Mouse (Mus musculus) skeletal muscle tissue, adult 2 months (tissue): ENCODE measurements around the gene S1pr1.

Experiments used
- DNase-seq: peaks from one replicate; pipeline ENCODE4 v3.0.0-alpha.2; 2012; ENCODE audit warnings: low read depth, low spot score

Gene S1pr1

DNA sequence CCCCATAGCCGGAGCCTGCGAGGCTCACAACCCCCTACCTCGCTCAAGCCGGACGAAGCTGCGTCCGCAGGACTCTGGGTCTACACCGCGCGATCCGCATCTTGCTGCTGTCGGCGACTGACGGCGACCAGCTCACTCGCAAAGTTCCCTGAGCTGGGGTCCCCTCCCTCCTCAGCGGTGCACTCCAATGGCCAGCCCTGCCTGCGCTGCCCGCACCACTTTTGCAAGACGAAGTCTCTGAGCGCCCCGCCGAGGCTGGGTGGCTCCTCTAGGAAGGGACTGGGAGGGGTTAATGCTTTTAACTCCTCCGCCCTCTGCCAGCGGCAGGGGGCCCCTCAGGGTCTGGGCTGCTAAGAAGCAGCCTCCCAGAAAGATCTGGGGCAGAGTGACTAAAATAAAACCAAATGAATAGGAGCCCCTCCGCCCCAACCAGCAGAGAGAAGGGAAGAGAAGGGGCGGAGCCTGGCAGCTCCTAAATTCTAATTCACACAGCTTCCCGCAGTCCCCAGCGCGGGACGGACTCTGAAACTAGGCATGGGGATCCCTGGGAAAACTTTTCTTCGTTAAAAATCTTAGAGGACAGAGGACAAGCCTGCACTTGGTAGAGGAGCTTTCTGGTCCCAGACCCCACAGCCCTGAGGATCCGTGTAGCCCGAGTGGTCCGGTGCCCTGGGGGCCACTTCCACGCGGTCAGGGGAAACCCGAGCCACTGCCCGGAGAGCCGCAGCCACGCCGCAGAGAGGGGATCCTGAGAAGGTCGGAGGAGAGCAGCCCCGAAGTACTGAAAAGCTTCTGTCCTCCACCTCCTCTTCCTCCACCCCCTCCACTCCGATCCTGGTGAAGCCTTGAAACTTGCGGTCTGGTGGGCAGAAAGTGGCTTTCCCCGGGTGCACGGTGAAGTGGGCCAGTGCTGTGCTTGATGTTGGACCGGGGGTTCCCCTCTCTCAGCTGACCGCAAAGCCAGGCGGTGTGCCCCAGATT, at the start of gene S1pr1:
Gene S1pr1, minus strand, starts transcription at position 402 of the 981 bp plus-strand sequence.
- DNase-seq, result peak; percentile 71

DNA sequence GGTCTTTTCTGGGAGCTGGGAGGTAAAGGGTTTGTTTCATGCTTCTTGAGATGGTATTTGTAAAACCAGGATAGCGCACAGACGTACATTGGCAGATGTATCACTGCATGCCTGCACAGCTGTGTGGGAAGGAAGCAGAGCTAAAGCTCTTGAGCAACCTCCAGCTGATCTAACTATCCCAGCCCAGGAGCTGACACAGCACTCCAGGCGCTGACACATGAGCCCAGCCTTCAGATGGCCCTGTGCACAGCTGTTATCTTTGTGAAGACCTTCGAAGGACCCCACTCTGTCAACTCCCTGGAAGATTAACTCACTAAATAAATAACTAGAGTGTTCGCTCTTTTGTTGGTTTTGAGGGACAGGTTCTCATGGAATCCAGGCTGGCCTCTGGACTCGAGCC, 48.4 kb upstream of the S1pr1 start:
- DNase-seq, result no peak

DNA sequence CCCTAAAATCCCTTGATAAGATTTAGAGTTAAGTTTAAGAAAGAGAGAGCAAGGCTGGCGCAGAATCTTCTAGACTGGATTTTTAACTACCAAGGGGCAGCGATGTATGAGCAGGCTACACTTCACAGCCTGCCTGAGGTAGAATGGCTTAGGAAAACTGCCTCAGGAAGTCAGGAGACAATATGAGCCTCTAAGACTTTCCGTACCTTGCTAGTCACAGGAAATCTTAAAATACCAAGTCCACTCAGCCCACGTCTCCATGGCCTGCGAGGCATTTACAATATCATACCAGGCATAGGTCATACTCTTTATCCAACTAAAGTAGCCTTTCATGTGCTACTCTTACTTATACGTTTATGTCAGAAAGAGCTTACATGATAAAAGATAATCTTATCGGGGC, 48.0 kb upstream of the S1pr1 start:
- no peak for DNase-seq

DNA sequence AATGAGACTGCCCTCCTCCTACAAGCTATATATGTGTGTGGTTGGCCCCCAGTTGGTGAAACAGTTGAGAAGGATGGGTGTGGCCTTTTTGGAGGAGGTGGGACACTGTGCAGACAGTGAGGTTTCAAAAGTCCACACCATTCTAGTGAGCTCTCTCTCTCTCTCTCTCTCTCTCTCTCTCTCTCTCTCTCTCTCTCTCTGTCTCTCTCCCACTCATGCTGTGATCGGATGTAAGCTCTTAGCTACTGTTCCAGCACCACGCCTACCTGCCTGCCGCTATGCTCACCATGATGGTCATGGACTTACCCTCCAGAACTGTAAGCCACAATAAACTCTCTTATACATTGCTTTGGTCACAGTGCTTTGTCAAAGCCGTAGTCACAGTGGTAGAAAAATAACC, 44.8 kb upstream of the S1pr1 start:
- no peak for DNase-seq

DNA sequence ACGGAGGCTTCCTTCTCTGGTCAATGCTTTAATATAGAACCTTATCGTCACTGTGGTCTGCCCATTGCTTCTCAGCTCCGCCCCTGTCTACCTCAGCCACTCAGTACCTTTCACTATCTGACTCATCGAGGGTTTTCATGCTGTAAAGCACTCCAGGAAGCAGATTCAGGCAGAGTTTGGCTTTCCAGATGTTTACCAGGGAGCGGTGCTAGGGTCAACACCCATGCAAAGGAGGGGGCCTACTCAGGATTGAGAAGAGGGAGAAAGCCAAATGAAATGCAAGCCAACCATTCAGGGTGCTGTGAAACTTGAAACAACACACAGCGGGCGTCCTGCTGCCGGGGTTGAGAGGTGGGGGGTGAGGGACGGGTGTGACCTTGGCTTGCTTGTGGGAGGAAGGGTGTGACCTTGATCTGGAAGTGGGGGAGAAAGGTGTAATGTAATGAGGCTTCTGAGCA, 43.6 kb upstream of the S1pr1 start:
- DNase-seq, result no peak

DNA sequence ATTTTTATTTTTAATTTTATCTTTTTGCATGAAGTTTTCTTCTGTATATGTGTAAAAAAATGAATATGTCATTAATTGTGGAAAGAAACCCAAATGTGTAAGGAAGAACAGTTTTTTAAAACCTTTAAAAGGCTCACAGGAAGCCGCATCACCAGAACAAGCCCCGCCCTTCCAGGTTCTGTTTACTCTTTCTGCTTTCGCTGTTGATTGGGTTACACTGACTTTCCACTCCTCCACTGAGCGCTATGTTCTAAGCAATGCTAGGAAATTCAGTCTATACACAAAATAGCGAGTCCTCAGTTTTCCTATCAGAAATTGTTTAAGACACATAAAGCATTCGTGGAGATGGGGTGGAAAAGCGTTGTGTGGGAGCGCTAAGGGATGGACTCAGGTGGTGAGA, 39.6 kb upstream of the S1pr1 start:
- DNase-seq, result no peak

DNA sequence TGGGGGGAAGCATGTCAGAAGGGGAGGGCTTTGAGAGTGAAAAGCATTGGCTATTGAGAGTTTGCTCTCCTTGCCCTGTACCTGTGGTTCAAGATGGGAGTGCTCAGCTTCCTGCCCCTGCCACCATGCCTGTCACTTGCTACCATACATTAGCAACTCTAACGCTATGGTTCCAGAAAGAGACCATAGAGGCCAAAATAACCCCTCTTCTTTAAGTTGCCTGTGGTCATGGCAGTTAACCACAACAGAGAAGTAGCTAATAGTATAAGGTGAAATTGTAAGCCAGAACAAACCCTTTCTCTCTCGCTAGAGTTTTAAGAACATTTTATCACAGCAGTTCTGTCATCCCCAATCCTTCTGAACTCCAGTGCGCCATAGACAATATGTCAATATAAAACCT, 35.5 kb upstream of the S1pr1 start:
- no peak for DNase-seq

DNA sequence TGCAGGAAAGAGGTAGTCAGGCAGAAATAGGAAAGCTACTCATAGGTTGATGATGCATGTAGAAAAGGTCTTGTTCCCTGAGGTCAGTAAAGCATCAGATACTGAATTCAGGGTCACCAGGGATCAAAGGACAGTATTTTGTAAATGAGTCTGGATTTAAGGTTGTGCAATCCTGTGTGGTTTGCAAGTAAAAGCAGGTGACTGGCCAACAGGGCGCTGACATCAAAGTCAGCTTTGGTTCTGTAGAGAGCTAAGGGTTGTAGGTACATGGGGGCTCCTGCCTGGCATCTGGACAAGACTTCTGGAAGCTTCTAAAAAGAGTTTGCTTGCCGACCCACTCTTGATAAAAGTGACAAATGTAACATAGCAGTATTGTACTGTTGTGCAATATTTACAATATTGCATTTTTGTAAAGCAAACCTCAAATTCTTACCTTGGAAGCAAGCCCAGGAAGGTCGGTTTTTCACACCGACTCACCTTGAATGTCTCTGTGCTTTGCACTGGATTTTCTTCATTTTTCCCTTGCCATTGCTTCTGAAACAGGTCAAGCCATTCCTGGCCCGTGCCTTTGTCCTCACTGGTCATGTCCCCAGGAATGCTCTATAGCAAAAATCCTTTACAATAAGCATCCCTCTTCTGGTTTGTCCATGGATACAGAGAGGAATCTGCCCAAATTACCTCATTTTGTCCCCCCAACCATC, 33.6 kb upstream of the S1pr1 start:
- DNase-seq, result no peak

DNA sequence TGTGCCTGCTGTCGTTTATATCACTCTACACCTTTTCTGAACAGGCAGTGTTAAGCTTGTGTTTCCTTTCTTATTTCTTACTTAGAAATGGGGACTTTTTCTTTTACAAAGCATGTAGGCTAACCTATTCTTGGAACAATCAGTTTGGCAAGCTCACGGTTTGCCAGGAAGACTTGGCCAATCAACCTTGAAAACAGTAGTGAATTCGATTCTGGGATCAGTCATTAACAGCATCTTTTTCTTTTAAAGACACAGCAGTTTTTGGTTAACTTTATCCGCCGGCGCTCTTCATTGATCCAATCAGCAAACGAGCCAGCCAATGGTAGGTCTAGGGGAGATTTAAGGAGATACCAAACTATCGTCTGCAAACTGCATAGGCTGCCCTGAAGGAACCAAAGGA, 31.6 kb upstream of the S1pr1 start:
- no peak for DNase-seq

DNA sequence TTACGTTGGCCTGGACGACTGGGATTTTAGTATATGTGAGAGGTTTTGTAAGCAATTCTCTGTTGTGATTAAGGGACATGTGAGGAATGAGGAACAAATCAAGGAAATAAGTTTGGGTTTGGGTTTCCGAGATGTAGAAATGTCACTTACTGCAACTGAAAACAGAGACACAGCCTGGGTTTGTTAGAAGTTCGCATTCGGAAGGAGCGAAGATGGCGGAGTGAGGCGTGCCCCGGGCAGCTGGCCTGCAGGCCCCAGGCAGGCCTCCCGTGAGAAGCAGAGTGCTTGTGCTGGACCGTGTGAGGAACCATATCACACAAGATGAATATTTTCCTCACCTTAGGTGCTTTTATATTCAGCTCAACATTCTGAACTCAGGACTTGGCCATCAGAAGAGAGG, 30.2 kb upstream of the S1pr1 start:
- DNase-seq, result no peak

DNA sequence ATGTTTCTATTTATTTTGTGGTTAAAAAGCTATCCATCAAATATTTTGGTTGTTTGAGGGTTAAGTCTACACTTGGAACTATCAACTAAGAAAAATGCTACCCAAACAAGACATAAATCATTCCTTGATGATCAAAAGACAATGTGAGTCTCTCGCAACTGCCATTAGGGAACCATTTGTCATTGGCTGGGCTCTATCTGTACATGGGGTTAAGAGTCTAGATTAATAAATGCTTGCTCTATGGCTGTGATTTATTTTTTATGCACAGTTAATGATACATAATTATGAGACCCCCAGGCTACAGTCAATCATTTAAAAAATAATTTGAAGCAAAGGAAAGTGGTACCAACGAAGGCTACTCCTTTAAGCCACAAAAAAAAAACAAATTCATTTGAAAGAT, 23.7 kb upstream of the S1pr1 start:
- DNase-seq, result no peak

DNA sequence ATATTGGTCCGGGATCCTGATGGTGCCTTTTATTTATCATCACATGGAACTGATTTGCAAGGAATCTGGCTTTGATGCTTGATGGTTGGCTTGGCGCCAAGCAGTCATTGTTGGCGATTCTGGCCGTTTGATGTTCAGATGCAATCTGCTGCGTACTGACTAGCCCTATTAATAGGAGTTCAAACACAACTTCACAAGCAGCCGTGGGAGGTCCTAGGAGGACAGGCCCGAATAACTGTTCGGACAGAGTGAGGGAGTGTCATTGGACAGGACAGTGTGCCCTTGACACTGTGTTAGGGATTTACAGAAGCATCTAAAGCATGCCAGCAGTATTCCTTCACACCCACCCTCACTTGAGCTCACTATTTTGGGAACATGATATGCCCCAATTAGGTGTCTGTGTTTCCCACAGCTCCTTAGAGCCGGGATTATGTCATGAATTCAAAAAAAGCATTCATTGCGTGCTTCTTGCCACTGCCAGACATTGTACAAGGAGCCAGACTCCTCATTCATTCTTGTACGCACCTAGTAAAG, 23.0 kb upstream of the S1pr1 start:
- DNase-seq, result no peak

DNA sequence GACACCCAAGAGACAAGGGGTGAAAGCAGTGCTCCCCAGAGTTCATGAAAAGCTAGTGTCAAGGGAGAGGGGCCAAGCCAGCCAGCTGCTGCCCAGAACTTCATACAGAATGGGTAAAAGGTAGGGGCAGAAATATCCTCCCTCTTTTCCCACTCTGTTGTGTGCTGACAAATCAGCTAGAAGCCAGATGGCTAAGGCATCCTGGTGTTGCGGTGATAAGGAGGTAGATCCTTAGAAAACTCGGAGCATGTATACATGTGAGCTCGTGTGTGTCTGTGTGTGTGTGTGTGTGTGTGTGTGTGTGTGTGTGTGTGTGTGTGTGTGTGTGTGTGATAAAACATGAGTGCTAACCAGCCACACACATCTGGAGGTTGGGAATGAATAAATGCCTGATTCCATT, 20.7 kb upstream of the S1pr1 start:
- no peak for DNase-seq

DNA sequence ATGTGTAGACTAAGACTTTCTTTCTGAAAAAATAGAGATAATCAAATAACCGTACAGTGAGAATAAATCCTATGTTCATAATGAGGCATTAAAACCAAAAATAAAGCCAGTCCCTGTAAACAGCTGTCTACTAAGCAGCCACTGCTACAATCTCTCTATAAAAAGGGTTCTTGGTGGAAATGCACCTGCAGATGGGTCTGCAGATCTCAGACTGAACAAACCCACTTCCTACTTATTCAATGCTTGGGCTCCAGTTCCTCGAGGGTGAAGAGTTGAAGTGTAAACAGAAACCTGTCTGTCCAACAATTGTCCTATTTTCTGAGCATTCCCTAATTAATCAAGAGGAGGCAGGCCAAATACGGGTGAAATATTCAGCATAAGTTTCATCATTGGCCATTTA, 20.0 kb upstream of the S1pr1 start:
- no peak for DNase-seq

DNA sequence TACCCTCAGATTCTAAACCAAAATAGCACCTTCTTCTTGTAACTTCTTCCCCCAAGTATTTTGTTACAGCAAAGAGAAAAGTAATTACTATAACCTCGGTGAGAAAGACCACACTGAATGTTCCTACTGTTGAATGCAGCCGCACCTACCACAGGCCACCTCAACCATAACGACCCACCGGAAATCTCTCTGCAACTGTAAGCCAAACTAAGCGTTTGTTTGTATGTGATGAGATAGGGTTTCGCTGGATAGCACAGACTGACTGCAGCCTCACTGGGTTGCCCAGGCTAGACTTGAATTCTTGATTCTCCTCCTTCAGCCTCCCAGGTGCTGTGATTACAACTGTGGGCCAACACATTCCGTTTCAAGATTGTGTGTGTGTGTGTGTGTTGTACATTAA, 15.5 kb upstream of the S1pr1 start:
- DNase-seq, result no peak

DNA sequence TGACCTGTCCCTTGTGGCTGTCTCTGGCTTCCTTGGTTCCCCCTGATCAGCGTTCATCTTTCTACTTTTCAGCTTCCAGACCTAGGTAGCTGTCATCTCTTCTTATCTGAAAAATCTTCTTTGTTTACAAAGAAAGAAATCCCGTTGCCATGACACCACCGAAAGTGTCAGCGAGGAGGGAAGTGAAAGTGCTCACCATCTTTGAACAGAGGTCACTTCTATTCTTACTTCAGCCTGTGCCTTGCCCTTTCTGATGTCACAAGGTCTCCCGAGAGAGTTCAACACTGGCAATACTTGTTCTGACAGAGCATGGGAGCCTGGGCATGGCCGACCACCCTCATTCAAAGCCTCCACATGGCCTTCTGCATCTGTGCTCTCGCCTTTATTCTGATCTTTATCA, 14.3 kb upstream of the S1pr1 start:
- no peak for DNase-seq

DNA sequence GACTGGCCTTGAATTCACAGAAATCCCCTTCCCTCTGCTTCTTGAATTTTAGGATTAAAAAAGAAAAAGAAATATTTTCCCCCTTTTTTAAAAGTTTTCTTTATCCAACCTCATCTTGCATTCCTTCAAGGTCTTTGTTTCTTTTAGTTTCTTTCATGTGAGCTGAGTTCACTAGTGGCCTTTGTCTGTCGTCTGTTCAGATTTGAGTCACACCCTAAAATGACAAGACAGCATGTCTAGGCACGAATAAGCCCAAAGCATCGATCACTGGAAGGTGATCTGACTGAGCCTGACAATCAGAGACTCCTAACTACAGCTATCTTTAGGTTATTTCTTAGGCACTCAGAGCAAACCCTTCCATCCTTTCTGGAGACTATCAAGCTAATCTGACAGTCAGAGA, 13.3 kb upstream of the S1pr1 start:
- DNase-seq, result no peak

DNA sequence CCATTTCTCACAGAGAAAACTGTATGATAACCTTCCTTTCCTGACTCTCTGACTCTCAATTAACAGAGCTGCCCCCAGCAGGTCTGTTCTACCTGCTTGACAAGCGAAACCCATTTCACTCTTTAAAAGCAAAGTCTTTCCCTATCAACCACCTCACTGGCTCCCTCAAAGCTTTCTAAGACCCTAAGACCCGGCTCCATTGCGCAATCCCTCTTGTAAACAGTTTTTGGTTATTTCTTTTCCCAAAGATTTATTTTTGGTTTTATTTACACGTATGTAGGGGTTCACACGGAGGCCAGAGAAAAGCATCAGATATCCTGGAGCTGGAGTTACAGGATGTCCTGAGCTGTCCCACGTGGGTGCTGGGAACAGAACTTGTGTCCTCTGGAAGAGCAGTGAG, 4.0 kb upstream of the S1pr1 start:
- no peak for DNase-seq

DNA sequence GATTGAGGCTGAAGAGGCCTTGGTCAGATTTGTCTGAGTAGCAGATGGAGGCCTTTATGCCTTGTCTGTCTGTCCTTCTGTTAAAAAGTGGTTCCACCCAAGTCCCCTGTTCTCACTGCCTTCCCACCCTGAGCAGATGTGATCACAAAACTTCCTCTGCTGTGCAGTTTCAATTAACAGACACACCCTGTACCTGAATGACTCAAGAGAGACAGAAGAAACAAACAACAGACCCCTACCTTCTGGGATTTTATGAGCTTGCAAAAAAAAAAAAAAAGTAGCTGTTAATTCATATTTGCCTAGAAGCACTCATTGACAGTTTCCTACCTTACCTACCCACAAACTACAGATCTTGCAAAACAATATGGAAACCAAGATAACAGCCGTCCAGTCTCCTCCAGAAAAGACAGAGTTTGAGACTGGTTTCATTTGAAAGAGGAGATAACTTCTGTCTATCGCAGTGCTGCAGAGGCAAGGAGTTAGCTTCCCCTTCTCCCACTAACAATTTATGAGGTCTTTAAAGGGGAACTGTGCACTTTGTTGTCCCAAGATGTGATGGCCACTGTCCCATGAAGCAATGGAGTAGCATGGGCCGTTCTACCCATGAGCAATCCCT, 1.1 kb upstream of the S1pr1 start:
- DNase-seq, result no peak

DNA sequence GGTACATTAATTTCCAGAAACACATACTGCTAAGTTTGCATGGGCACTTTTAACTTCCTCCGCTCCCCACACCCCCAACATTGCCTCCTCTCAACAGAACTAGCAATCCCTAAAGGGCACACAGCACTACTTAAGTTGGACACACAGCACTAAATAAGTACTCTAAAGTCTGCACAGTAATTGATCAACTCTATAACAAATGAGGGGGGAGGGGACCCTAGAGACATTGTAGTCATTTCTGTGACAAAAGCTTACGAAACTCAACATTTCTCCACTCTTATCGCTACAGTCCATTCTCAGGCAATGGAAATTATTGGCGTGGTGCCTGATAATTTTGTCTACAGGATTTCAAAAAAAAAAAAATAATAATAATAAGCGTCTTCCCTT, 830 bp downstream of the S1pr1 start:
- no peak for DNase-seq

DNA sequence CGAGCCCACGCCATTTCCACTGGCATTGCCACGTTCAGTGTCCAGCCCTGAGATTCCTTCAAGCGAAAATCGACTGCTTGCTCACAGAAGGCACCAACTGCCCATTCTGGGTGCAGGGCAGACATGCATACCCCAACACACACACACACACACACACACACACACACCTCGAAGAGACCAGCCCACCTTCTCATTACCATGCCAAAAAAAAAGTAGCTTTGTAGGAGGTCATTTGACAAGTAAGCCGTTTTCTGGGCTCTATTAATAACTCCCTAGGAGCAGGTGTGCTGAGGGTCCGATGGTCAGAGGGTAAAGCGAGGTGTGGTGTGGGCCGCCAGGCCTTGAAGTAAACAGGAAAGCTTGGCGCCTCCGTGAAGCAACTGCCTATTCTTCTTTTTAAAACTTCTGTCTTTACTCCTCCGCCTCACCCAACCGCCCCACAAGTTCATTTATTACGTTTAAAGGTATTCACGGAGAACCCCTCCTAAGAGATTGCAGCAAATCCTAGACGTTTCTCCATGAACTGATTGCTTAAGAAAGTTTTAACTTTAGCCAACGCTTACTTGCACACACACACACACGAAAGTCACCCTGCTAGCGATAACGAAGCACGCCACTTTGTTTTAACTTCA, 1.3 kb downstream of the S1pr1 start:
- no peak for DNase-seq

DNA sequence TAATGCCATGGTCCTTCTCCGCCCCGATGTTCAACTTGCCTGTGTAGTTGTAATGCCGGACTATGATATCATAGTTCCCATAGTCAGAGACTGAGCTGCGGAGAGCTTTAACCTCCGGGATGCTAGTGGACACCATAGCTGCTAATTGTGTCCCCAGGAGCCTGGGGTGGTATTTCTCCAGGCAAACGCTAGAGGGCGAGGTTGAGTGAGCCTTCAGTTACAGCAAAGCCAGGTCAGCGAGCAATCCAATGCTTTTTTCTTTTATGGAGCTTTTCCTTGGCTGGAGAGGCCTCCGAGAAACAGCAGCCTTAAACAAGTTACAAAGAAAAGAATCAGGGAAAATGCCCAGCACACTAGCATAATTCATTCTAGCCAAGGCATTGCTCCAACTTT, 2.1 kb downstream of the S1pr1 start:
- DNase-seq, result peak; percentile 62
